Mouse (Mus musculus) hindbrain, postnatal 0 days (tissue): ENCODE data around the gene Scnm1. TPM values are rescaled to one million over a fixed set of nuclear protein-coding genes. Genes with fewer than 3 reads are reported as not detected.

ENCODE experiments used
- ATAC-seq: fragments of 200-750 bp; cut with Nextera tagmentation; 2 replicates; pipeline ENCODE4 v1.8.0; 2017; ENCODE audit warnings: mild to moderate bottlenecking, moderate TSS enrichment, moderate library complexity
- DNase-seq: peaks from one replicate; pipeline ENCODE4 v3.0.0-alpha.2; 2015; ENCODE audit warnings: low spot score
- H3K27ac ChIP-seq: fragments of 300-500 bp; sonication (generic); 2 replicates; pipeline ENCODE4 v1.5.1; 2014; ENCODE audit warnings: mild to moderate bottlenecking
- H3K27me3 ChIP-seq: fragments of 300-500 bp; sonication (generic); 2 replicates; pipeline ENCODE4 v1.6.1; 2014; ENCODE audit warnings: low read length, mixed read lengths; ENCODE audit not compliant: insufficient read depth
- H3K36me3 ChIP-seq: fragments of 300-500 bp; sonication (generic); 2 replicates; pipeline ENCODE4 v1.6.1; 2014; ENCODE audit warnings: low read length, mixed read lengths; ENCODE audit not compliant: insufficient read depth
- H3K4me1 ChIP-seq: fragments of 300-500 bp; sonication (generic); 2 replicates; pipeline ENCODE4 v1.6.1; 2014; ENCODE audit warnings: antibody characterized with exemption, low read length, mixed read lengths; ENCODE audit not compliant: insufficient read depth
- H3K4me2 ChIP-seq: fragments of 300-500 bp; sonication (generic); 2 replicates; pipeline ENCODE4 v1.6.1; 2014; ENCODE audit warnings: low read depth, mild to moderate bottlenecking, low read length, moderate library complexity, mixed read lengths
- H3K4me3 ChIP-seq: fragments of 300-500 bp; sonication (generic); 2 replicates; pipeline ENCODE4 v1.5.1; 2014; ENCODE audit warnings: low read length
- H3K9ac ChIP-seq: fragments of 300-500 bp; sonication (generic); replicated peaks from 2 replicates; pipeline ENCODE4 v1.6.1; 2014; ENCODE audit warnings: mild to moderate bottlenecking, low read length, moderate library complexity, mixed read lengths
- H3K9me3 ChIP-seq: fragments of 300-500 bp; sonication (generic); 2 replicates; pipeline ENCODE4 v1.6.1; 2016; ENCODE audit warnings: low read length, mixed read lengths
- CTCF ChIP-seq: IDR thresholded peaks from 2 replicates; pipeline ENCODE4 v1.5.1; 2016; ENCODE audit warnings: antibody characterized with exemption, control low read depth, low read depth
- WGBS: fragments of 180-500 bp; shearing (Covaris S2); extraction: QIAGEN DNeasy Blood & Tissue Kit; methylation state at CpG from one replicate; pipeline ENCODE4 v1.1.7; 2014; 5-methylcytosine and 5-hydroxymethylcytosine counted together
- polyA plus RNA-seq: library from polyadenylated mRNA; unstranded; fragments of >200 nt; fragmentation: Nextera tagmentation; extraction: Ambion mirVana; gene quantifications from 2 replicates; pipeline ENCODE4 v1.2.1, GENCODE M21; 2015
- total RNA-seq: library from RNA; depleted of rRNA; stranded (reverse); fragments of >200 nt; gene quantifications from 2 replicates; pipeline ENCODE4 v1.2.3, GENCODE M21; 2014

Gene Scnm1
- total and polyA plus RNA-seq, 2 experiments from 2014 or later: 44.6 to 75.7 TPM

DNA sequence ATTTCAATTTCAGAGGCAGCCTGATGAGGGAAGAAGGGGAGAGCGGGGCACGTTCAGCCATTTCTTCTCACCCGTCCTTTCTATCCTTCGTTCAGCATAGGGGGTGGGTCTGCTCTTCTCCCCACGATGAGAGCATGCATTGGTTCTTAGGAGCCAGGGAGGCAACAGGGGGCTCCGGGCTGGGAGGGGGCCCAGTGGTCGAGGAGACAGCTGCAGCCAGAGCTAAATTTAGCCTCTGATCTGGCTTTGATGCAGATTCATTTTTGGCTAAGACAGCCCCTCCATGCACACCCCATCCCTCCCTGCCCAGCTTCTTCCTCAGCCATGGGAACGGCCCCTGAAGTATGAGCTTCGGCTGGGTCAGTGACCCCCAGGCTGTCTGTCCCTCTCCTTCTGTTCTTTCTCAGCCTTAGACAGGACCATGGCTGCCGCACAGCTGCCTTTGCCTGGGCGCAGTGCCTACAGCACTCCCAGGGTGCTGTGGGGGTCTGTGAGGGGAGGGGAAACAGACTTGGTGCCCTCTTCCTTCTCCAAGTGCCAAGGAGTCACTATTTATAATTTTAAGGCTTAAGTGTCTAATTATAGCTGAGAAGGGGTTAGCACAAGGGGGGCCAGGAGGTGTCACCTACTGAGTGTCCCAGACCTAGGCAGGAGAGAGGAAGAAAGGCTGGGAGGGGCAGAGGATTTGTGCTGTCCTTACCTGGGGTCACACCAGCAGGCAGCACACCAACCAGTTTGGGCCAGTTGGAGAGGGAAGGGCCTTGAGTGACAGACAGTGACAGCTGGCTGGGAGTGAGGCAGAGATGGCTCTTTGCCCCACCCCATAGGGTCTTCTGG, 29.8 kb upstream of the Scnm1 start:
- Histone ChIP-seq H3K9me3 (no peaks in the 10 kb centered on the region), H3K27ac (peak overlapping the region; percentile 5; the same call in 1 of the 2 replicates), H3K4me3 (0 out of 2 replicates have a peak overlapping the region, but pooled peaks have one; percentile 2), H3K9ac (0 out of 2 replicates have a peak overlapping the region, but pooled peaks have one; percentile 37), H3K4me2 (peak overlapping the region; percentile 83), H3K36me3 (peaks cover 22% of the 10 kb centered on the region), H3K27me3 (no peaks in the 10 kb centered on the region), H3K4me1 (peaks cover 14% of the 10 kb centered on the region)
- ATAC-seq (peak; percentile 11; the same call in 1 of the 2 replicates), DNase-seq (peak; percentile 49)
- no peak for TF ChIP-seq CTCF
- 35% methylated on average over 11 of the region's 11 CpGs for WGBS

DNA sequence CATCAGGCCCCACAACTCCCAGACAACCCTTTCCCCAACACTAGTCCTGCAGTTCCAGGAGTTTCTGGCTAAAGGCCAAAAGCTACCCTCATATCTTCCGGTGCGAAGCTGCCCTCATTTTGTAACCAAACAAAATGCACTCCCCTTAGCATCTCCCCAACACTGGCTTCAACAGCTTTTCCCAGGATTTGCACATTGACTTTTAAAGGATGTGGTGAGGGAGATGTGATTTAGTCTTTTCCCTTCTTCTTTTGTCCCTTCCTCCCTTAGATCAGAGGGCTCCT, 28.5 kb upstream of the Scnm1 start:
- DNase-seq (peak; percentile 39), ATAC-seq (no peak)
- Histone ChIP-seq H3K9ac (peak overlapping the region; percentile 78), H3K9me3 (no peaks in the 10 kb centered on the region), H3K4me1 (peaks cover 14% of the 10 kb centered on the region), H3K36me3 (peaks cover 8% of the 10 kb centered on the region; the same call in 1 of the 2 replicates), H3K4me2 (peak overlapping the region; percentile 83), H3K4me3 (peak overlapping the region; percentile 93), H3K27ac (peak overlapping the region; percentile 68), H3K27me3 (no peaks in the 10 kb centered on the region)
- no peak for TF ChIP-seq CTCF
- WGBS: 7% methylated on average over 2 of the region's 2 CpGs

DNA sequence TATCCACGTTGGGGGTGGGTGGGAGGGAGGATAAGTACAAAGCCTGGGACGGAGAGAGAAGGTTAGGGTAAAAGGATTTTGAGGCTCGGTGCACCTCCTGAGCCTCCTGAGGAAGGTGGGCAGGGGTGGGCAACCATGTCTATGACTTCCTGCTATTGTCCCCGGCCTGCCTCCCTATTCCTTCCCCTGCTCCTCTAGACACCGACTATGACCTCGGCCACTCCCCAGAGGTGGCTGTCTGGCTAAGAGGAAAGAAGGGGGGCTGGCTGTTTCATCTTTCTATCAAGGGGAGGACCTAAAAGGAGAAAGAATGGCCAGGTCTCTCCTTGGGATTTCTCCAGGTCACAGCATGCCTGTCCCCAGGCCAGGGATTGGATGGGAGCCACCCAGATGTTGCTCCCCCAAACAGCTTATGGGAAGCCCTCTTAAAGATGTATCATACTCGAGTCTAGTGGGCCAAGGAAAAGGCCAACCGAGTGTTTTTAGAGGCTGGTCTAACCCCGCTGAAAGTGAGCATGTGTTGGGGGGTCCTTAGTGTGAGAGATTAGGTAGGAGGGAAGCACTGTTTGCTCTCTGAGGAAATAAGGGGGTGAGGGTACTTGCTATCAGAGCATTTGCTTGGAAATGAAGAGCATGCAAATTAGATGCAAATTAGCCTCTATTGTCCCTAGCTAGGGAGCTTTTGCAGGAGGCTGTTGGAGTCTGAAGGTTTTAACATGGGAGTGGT, 28.0 kb upstream of the Scnm1 start:
- H3K9ac ChIP-seq: peak overlapping the region; percentile 78
- peaks cover 4% of the 10 kb centered on the region; the same call in 1 of the 2 replicates for H3K36me3 ChIP-seq
- peaks cover 14% of the 10 kb centered on the region for H3K4me1 ChIP-seq
- H3K27me3 ChIP-seq: no peaks in the 10 kb centered on the region
- DNase-seq: peak; percentile 27
- H3K9me3 ChIP-seq: no peaks in the 10 kb centered on the region
- TF ChIP-seq CTCF: no peak
- H3K4me3 ChIP-seq: peak overlapping the region; percentile 93
- 3% methylated on average over 9 of the region's 9 CpGs for WGBS
- H3K4me2 ChIP-seq: peak overlapping the region; percentile 83
- ATAC-seq: no peak
- peak overlapping the region; percentile 68 for H3K27ac ChIP-seq

DNA sequence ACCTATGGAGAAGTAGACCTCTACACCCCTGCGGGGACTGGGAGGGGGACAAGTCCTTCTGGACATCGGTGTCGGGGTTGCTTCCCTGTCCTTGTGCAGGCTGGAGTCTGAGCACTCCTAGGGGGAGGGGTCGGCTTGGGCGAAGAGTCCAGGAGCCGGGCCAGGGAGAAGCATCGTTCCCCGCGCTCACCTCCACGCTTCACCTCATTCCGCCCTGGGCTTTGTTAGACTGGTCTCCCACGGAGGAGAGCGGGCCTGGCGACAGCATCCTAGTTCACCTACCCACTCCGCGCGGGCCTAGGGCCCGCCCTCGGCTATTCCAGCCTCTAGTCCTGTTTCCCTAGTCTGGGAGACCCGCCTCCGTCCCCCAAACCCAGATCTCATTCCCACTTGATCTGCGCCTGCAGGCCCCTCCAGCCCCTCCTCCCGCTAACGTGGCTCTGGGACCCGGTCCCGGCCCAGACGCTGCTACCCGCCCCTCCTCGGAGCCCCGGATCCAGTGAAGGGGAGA, 27.3 kb upstream of the Scnm1 start:
- WGBS: 1% methylated on average over 29 of the region's 30 CpGs
- H3K27ac ChIP-seq: peak overlapping the region; percentile 68
- peak overlapping the region; percentile 83 for H3K4me2 ChIP-seq
- peak overlapping the region; percentile 78 for H3K9ac ChIP-seq
- DNase-seq (peak; percentile 46), ATAC-seq (peak; percentile 5)
- peaks cover 14% of the 10 kb centered on the region for H3K4me1 ChIP-seq
- peak overlapping the region; percentile 93 for H3K4me3 ChIP-seq
- H3K36me3 ChIP-seq: peaks cover 1% of the 10 kb centered on the region; the same call in 1 of the 2 replicates
- H3K27me3 ChIP-seq: no peaks in the 10 kb centered on the region
- H3K9me3 ChIP-seq: no peaks in the 10 kb centered on the region
- no peak for TF ChIP-seq CTCF

DNA sequence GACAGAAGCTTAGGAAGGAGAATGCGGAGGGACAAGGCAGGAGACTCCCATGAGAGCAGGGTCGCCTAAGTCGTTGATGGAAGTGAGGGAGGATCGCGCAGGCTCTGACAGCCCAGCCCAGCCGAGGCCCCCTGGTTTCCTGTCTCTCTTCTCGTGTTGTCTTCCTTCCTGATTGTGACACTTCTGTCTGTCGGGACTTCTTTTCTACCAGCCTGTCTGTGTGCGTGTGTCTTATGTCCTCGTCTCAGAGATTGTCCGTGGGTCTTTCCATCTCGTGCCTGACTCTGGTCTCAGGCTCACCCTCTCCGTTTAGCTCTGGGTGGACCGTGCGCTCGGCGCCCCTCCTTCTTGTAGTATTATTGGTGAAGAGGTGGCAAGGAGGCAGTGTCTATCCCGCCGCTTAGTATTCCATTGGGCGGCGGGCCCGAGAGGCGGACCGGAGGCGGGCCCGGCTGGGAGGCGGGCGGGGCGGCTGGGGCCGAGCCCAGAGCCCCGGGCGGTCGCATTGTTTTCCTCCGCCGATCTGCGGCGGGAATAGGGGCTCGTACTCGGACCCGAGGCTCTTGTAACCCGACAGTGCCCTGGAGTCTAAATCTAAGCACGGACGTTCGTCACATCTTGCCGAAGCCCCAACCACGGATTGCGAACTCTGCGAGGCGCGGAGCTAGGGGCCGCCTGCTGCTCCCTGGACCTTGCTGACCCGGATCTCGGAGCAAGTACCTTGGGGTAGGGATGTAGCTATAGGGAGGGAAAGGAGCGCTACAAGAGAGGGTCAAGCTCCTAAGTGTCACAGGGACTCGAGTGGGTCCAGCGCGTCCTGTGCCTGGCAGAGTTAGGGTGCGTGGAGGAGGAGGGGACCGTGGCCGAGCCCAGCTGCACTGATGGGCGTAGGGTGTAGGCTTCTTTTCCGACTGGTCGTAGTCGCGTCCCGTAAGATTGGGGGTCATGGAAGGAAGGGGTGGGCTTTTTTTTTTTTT, 26.5 kb upstream of the Scnm1 start, which contains the start of gene Sema6c:
Gene Sema6c, plus strand, starts transcription at position 471 of the 977 bp plus-strand sequence.
- Histone ChIP-seq H3K27me3 (no peaks in the 10 kb centered on the region), H3K27ac (peak within 1 kb of the TSS; percentile 68), H3K36me3 (no peaks in the 10 kb centered on the region), H3K9me3 (no peaks in the 10 kb centered on the region), H3K9ac (peak within 1 kb of the TSS; percentile 78), H3K4me2 (peak within 1 kb of the TSS; percentile 83), H3K4me3 (peak within 1 kb of the TSS; percentile 93), H3K4me1 (peaks cover 14% of the 10 kb centered on the region)
- DNase-seq (peak; percentile 95), ATAC-seq (peak; percentile 96)
- TF ChIP-seq CTCF: no peak
- WGBS: under 1% methylated on average over 66 of the region's 66 CpGs
